Mouse (Mus musculus) adrenal gland, postnatal 14 days (tissue): ENCODE measurements around the gene Gabbr2. TPM values are rescaled to one million over a fixed set of nuclear protein-coding genes. Genes with fewer than 3 reads are reported as not detected.
A peak's percentile ranks its signal among the peaks of the same experiment; 100 is the strongest.
"Not testable (repeated sequence)": the region's sequence is repeated elsewhere in the genome, so short reads cannot be mapped to it uniquely, and the experiment has no call there.

Experiments
- DNase-seq: peaks from one replicate; pipeline ENCODE4 v3.0.0; 2021; ENCODE audit warnings: mixed read lengths
- total RNA-seq: library from RNA; stranded (reverse); gene quantifications from 2 replicates; pipeline ENCODE4 v1.2.3, GENCODE M21; 2021

Gene Gabbr2
- total RNA-seq, 1 experiment from 2014 or later: 0.74 TPM

- peak; percentile 96 for DNase-seq
Measured at GRCm38 (mm10) chr4:46650086-46650753, 341.5 kb downstream of the Gabbr2 start, which contains the start of gene Tbc1d2. Gene Tbc1d2 (minus strand): TSS chr4:46650209.

GRCm38 (mm10) chr4:46649161-46649560 lies 342.5 kb downstream of the Gabbr2 start:
- no peak for DNase-seq

GRCm38 (mm10) chr4:46643676-46644112 lies 348.0 kb downstream of the Gabbr2 start:
- DNase-seq: no peak

GRCm38 (mm10) chr4:46642924-46643675 lies 348.6 kb downstream of the Gabbr2 start:
- peak; percentile 58 for DNase-seq

- no peak for DNase-seq
Measured at GRCm38 (mm10) chr4:46641283-46641682, 350.4 kb downstream of the Gabbr2 start.

GRCm38 (mm10) chr4:46639866-46640265 lies 351.8 kb downstream of the Gabbr2 start:
- peak; percentile 62 for DNase-seq

GRCm38 (mm10) chr4:46637250-46637649 lies 354.4 kb downstream of the Gabbr2 start:
- DNase-seq: not testable (repeated sequence)

- DNase-seq: no peak
Measured at GRCm38 (mm10) chr4:46635702-46636430, 355.8 kb downstream of the Gabbr2 start.

- DNase-seq: no peak
Measured at GRCm38 (mm10) chr4:46634881-46635280, 356.8 kb downstream of the Gabbr2 start.

GRCm38 (mm10) chr4:46633565-46633964 lies 358.1 kb downstream of the Gabbr2 start:
- DNase-seq: not testable (repeated sequence)

- DNase-seq: no peak
Measured at GRCm38 (mm10) chr4:46632465-46632864, 359.2 kb downstream of the Gabbr2 start.

- DNase-seq: peak; percentile 47
Measured at GRCm38 (mm10) chr4:46630390-46630789, 361.3 kb downstream of the Gabbr2 start.

- peak; percentile 38 for DNase-seq
Measured at GRCm38 (mm10) chr4:46628873-46629272, 362.8 kb downstream of the Gabbr2 start.

- DNase-seq: no peak
Measured at GRCm38 (mm10) chr4:46628081-46628480, 363.6 kb downstream of the Gabbr2 start.

- DNase-seq: no peak
Measured at GRCm38 (mm10) chr4:46625101-46625500, 366.6 kb downstream of the Gabbr2 start.

GRCm38 (mm10) chr4:46623007-46623406 lies 368.7 kb downstream of the Gabbr2 start:
- DNase-seq: no peak

- no peak for DNase-seq
Measured at GRCm38 (mm10) chr4:46620946-46621345, 370.7 kb downstream of the Gabbr2 start.

- DNase-seq: peak; percentile 69
Measured at GRCm38 (mm10) chr4:46620330-46620729, 371.3 kb downstream of the Gabbr2 start.

GRCm38 (mm10) chr4:46618196-46618817 lies 373.4 kb downstream of the Gabbr2 start:
- DNase-seq: peak; percentile 44

- no peak for DNase-seq
Measured at GRCm38 (mm10) chr4:46617408-46617807, 374.3 kb downstream of the Gabbr2 start.

- DNase-seq: no peak
Measured at GRCm38 (mm10) chr4:46614641-46615040, 377.0 kb downstream of the Gabbr2 start.

- no peak for DNase-seq
Measured at GRCm38 (mm10) chr4:46613618-46614017, 378.1 kb downstream of the Gabbr2 start.
